Mouse (Mus musculus): ENCODE results near the gene Kctd17.

Gene Kctd17

DNA sequence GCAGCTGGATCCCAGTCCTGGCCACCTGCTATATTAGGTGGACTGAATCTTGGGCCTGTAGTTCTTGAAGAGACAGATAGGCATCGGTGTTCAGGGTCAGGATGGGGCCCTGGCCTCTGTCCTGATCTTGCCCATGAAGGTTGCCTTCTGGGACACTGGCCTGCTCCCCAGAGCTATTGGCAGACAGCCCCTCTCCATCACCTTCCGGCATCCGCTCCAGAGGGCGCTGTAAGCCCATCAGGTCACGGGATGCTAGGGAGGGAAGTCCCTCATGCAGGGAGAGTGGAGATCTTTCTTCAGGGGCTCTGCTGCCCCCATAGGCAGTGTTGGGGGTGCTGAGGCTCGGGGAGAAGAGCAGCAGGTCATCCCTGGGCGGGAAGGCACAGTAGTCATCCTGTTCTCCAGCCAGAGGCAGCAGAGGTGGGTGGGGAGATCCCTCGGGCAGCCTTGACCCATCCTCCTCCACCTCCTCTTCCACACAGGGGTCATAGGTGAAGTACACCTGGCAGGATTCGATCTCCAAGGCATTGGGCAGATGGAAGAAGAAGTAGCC, 53.2 kb downstream of the Kctd17 start:
- DNase-seq (ENCODE audit: low read depth), result peak; percentile 58

DNA sequence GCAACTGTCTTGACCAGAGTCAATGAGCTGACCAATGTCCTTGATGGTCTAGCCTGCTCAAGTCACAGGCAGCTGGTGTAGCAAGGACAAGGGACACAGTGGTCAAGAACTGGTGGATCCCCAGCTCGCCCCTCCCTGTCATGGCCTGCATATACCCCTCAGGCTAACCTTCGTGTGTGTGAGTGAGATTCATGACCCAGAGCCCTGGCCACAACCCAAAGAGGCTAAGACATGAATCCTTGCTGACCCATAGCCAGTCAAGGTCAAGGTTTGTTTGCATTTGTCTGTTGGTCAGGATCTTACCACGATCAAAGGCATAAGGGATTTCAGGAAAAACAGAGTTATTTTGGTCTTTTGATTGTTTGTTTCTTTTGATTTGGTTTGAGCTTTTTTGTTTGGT, 54.2 kb downstream of the Kctd17 start:
- no peak for DNase-seq (ENCODE audit: low read depth)

DNA sequence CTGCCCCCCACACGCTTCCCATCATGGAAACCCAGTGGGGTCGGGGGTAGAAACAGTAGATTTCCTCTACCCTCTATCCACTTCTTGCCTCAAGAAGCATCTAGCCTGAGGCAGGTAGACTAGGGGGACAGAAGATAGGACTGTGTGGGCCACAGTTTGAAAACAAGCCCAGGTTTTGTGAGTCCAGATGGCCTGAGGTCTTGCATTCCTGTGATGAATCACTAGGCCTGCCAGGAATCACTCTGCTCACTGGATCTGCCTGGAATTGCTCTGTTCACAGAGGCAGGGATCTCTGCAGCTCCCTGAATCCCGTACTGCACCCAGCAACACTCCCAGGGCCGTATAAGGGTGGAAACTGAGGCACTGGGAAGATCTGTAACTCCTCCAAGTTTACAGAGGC, 54.9 kb downstream of the Kctd17 start:
- DNase-seq (ENCODE audit: low read depth), result no peak

DNA sequence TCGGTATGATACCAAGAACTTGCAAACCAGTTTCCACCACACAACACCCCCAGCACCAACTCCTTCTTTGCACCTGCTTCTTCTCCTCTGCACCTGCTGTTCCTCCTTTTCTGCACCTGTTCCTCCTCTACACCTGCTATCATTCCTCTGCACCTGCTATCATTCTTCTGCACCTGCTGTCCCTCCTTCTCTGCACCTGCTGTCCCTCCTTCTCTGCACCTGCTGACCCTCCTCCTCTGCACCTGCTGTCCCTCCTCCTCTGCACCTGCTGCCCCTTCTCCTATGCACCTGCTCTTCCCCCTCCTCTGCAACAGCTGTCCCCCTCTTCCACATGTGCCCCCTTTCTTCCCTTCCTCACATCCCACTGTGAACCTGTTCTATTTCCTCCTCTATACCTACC, 58.2 kb downstream of the Kctd17 start:
- DNase-seq (ENCODE audit: low read depth), result no peak

DNA sequence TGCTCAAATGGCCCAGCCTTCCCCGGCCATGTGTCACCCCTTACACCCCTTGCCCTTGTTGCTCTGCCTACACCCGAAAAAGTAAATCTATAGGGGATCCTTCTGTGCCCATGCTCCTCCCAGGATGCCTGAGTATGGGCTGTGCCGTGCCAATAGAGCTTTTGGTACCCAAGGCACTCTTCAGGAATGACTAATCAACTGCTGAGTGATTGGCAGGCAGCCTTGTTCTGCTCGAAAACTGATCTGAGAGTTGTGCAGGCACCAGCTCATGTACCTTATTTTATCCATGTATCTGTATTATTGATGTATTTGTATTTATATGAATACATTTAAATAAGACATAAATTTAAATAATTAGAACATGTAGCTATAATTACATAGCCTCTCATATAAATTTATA, 58.7 kb downstream of the Kctd17 start:
- DNase-seq (ENCODE audit: low read depth), result no peak

Measured in induced T-regulatory cell, adult 2 months (primary cell).